Mouse (Mus musculus): ENCODE data around the gene Cwc22. TPM values are rescaled to one million over a fixed set of nuclear protein-coding genes. Genes with fewer than 3 reads are reported as not detected.

The Cwc22 gene
- polyA plus RNA-seq, 1 experiment from 2014 or later: 31.4 TPM

DNA sequence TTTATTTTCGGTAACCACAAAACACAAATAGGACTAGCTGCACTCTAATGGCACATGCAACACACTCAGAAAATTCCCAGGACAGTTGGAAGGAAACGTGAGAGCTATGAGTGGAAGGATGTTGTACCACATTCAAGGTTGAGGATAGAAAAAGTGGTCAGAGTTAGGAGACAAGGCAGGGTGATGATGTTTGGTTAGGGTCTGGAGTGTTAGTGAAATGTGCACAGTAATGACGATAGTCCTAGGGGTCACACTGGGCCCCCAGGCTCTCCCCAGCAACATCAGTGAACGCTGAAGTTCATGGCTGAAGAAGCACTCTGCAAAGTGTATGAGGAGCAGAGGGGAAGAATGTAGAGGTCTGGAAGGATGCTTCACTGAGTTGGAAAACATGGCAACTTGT, 53.6 kb downstream of the Cwc22 start:
- WGBS: 87% methylated on average over 4 of the region's 4 CpGs
- ATAC-seq (ENCODE audit: borderline replicate concordance, extremely low read depth, low FRiP score, low TSS enrichment): no peak

DNA sequence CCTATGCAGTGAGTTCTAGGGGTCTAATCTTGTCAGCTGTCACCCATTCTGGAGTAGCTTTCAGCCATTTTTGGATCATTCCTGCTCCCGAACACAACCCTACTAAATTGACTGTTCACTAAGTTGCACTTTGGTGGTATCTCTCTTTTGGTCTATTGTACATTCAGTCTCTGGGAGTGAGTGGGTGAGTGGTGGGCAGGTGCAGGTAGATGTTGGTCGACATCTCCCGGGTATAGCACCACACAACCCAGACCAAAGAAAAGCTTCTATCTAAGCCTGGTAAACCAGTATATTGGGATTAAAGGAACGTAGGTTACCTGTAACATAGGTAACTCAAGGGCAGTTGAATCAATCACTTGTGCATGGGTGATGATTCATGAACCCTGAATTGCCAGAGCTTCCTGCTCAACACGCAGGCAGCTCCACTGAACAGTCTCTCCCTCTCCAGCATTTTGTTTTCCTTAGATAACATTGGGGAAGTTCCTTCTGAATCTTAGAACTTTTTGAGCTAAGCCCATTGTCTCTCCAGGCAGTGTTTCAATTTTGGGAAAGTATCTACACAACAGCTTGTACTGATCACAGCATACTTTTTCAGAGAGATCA, 55.2 kb downstream of the Cwc22 start:
- 97% methylated on average over 5 of the region's 5 CpGs for WGBS
- ATAC-seq (ENCODE audit: borderline replicate concordance, extremely low read depth, low FRiP score, low TSS enrichment): no peak
- Histone ChIP-seq H3K9ac (no peak overlapping the region), H3K4me2 (no peak overlapping the region), H3K36me3 (peaks cover 26% of the 10 kb centered on the region; the same call in 1 of the 2 replicates), H3K27me3 (no peaks in the 10 kb centered on the region), H3K27ac (no peak overlapping the region), H3K9me3 (no peaks in the 10 kb centered on the region), H3K4me3 (no peak overlapping the region), H3K4me1 (no peaks in the 10 kb centered on the region)

More for the DNA sequence above, 53.6 kb downstream of the Cwc22 start:
- no peaks in the 10 kb centered on the region for H3K4me1 ChIP-seq
- no peaks in the 10 kb centered on the region for H3K9me3 ChIP-seq
- no peak overlapping the region for H3K9ac ChIP-seq
- H3K27ac ChIP-seq: no peak overlapping the region
- H3K4me2 ChIP-seq: no peak overlapping the region
- peaks cover 35% of the 10 kb centered on the region for H3K36me3 ChIP-seq
- no peak overlapping the region for H3K4me3 ChIP-seq
- no peaks in the 10 kb centered on the region for H3K27me3 ChIP-seq

DNA sequence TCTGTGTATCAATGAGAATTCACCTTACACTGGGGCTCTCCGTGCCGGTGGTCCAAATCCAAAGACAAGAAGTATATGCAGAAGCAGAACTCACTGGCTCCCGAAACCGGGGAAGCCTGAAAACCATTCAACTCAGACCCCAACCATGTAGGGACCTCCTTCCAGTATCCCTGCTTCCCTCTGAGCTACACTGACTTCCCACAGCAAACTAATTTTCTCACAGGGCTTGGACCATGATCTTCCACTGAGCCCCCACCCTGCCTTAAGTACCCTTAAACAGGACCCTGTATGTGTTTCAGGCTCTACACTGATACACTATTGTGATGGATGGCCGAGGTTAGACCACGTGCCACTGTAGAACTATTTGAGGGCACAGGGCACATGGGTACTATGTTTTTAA, 56.2 kb downstream of the Cwc22 start:
- Histone ChIP-seq H3K36me3 (peaks cover 21% of the 10 kb centered on the region; the same call in 1 of the 2 replicates), H3K9me3 (no peaks in the 10 kb centered on the region), H3K4me1 (no peaks in the 10 kb centered on the region), H3K4me2 (no peak overlapping the region), H3K9ac (no peak overlapping the region), H3K4me3 (no peak overlapping the region), H3K27me3 (no peaks in the 10 kb centered on the region), H3K27ac (no peak overlapping the region)
- WGBS: 91% methylated on average over 6 of the region's 6 CpGs
- no peak for ATAC-seq (ENCODE audit: borderline replicate concordance, extremely low read depth, low FRiP score, low TSS enrichment)

DNA sequence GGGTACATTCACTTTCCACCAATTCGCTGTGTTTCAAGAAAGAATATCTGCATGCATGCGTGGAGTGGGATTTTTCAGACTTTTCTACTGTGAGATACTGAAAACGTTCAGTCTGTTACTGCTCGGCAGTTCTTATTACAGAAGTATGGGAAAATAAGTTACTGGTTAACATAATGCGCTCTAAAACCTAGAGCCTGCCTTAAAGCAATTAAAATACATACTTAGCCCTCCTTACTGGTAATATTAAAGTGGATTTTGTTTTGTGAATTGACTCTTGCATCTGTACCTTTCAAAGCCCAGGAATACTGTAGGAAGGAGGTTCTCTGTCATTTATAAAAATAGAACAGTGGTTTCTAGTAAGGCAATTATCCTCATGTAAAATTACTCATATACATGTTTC, 56.8 kb downstream of the Cwc22 start:
- no peak for ATAC-seq (ENCODE audit: borderline replicate concordance, extremely low read depth, low FRiP score, low TSS enrichment)

DNA sequence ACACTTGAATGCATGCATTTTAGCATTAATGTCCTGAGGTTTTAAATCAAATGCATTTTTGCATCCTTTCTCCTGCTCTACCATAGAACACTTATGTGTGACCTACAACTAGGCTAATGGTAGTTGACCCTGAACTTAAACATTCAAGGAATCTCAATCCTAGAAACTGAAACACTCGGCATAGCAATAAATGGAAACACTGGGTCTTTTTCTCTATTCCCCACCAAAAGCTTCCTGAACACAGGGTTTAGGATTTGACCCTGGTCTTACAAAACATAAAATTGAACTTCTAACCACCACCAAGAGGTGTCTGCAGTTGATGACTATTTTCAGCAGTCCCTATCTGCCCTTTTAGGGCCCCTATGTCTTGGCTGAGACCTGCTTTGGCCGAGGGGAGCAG, 57.3 kb downstream of the Cwc22 start:
- Histone ChIP-seq H3K27me3 (no peaks in the 10 kb centered on the region), H3K9me3 (no peaks in the 10 kb centered on the region), H3K4me2 (no peak overlapping the region), H3K36me3 (peaks cover 13% of the 10 kb centered on the region; the same call in 1 of the 2 replicates), H3K9ac (no peak overlapping the region), H3K4me3 (no peak overlapping the region), H3K27ac (no peak overlapping the region), H3K4me1 (no peaks in the 10 kb centered on the region)
- no peak for ATAC-seq (ENCODE audit: borderline replicate concordance, extremely low read depth, low FRiP score, low TSS enrichment)
- WGBS: 74% methylated on average over 2 of the region's 2 CpGs

More for the DNA sequence above, 56.8 kb downstream of the Cwc22 start:
- H3K27ac ChIP-seq: no peak overlapping the region
- 87% methylated on average over 5 of the region's 5 CpGs for WGBS
- H3K27me3 ChIP-seq: no peaks in the 10 kb centered on the region
- H3K4me3 ChIP-seq: no peak overlapping the region
- no peak overlapping the region for H3K4me2 ChIP-seq
- peaks cover 16% of the 10 kb centered on the region; the same call in 1 of the 2 replicates for H3K36me3 ChIP-seq
- H3K9ac ChIP-seq: no peak overlapping the region
- H3K9me3 ChIP-seq: no peaks in the 10 kb centered on the region
- no peaks in the 10 kb centered on the region for H3K4me1 ChIP-seq

DNA sequence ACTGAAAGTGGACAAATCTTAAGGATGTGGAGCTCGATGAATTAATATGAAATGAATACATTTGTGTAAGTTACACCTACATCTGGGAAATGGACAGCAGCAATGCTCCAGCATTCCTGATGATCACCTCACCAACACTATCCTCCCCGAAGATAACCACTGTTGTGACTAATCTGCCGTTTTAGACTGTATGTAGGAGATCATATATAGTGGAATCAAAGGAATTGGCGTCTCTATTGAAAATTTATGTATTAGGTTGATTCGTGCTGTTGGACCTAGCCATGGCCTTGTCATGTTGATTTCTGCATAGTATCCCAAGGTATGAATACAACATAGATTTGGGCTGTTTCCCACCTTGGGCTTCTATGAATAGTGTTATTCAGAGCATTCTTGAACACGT, 58.1 kb downstream of the Cwc22 start:
- no peaks in the 10 kb centered on the region for H3K27me3 ChIP-seq
- no peak overlapping the region for H3K9ac ChIP-seq
- H3K27ac ChIP-seq: no peak overlapping the region
- no peak overlapping the region for H3K4me3 ChIP-seq
- ATAC-seq (ENCODE audit: borderline replicate concordance, extremely low read depth, low FRiP score, low TSS enrichment): no peak
- H3K4me2 ChIP-seq: no peak overlapping the region
- peaks cover 5% of the 10 kb centered on the region; the same call in 1 of the 2 replicates for H3K36me3 ChIP-seq
- 85% methylated on average over 6 of the region's 6 CpGs for WGBS
- H3K4me1 ChIP-seq: no peaks in the 10 kb centered on the region
- H3K9me3 ChIP-seq: no peaks in the 10 kb centered on the region

DNA sequence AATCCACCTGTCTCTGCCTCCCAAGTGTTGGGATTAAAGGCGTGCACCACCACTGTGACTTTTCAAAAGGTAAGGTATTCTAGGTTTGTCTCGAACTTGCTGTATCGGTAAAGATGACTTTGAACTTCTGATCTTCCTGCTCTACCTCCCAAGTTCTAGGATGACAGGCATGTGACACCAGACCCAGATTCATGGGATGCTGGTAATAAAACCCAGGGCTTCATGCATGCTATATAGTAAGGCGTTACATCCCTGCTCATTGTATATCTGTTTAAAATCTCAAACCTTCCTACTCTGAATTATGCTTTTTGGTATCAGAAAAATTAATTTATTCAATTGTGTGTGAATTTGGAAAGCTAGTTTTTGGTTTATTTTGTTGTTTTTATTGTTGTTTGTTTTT, 59.0 kb downstream of the Cwc22 start:
- H3K9me3 ChIP-seq: no peaks in the 10 kb centered on the region
- no peaks in the 10 kb centered on the region for H3K27me3 ChIP-seq
- no peaks in the 10 kb centered on the region for H3K36me3 ChIP-seq
- ATAC-seq (ENCODE audit: borderline replicate concordance, extremely low read depth, low FRiP score, low TSS enrichment): no peak
- no peaks in the 10 kb centered on the region for H3K4me1 ChIP-seq
- H3K9ac ChIP-seq: no peak overlapping the region
- WGBS: 89% methylated on average over 4 of the region's 4 CpGs
- no peak overlapping the region for H3K27ac ChIP-seq
- no peak overlapping the region for H3K4me3 ChIP-seq
- H3K4me2 ChIP-seq: no peak overlapping the region

DNA sequence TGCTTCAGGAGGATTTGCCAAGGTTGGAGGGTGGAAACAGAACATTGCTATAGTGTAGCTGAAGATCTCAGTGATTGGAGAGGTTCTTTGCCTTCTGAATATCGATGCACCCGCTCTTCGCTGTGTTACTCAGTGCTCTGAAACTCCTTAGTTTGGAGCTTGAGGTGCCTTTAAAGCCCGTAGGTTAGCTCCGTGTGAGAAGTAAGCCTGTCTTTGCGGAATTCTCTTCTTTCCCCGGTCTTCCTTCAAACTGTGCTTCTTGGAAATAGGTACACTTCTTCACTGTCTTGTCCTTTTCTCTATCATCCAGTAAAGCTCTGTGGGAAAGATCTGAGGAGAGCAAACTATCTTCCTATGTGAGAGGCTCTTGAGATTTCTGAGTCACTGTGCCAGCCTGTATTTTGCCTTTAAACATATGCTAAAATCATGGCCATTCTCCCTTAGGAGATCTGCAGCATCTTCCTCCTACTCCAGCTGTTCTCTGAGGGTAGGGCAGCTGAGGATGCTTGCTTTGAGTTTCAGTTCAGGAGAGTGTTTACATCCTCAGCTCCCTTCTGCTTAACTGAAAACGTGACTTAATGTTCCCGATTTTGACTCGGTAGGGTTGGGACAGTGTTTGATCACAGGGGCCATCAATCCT, 60.6 kb downstream of the Cwc22 start:
- H3K9me3 ChIP-seq: no peaks in the 10 kb centered on the region
- no peak overlapping the region for H3K4me2 ChIP-seq
- ATAC-seq (ENCODE audit: borderline replicate concordance, extremely low read depth, low FRiP score, low TSS enrichment): no peak
- no peaks in the 10 kb centered on the region for H3K27me3 ChIP-seq
- no peak overlapping the region for H3K27ac ChIP-seq
- no peak overlapping the region for H3K9ac ChIP-seq
- H3K4me3 ChIP-seq: no peak overlapping the region
- H3K36me3 ChIP-seq: no peaks in the 10 kb centered on the region
- WGBS: 74% methylated on average over 10 of the region's 10 CpGs
- no peaks in the 10 kb centered on the region for H3K4me1 ChIP-seq

DNA sequence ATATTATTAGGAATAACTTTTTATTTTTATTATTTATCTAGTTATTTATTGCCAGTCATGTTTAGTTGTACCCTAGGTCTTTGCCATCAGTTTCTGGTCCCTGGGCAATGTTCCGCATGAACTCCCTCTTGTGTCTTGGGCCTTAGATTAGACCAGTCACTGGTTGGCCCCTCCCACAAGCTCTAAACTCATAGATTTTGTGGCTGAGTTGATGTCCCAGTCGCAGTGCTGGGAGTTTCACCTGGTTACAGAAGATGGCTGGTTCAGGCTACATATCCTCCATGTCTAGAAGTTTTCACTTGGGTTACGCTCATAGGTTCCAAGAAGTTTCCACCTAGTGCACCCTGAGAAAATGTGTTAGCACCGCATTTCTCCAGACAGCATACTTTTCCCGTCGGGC, 61.1 kb downstream of the Cwc22 start:
- no peak overlapping the region for H3K27ac ChIP-seq
- H3K4me1 ChIP-seq: no peaks in the 10 kb centered on the region
- H3K9ac ChIP-seq: no peak overlapping the region
- H3K36me3 ChIP-seq: no peaks in the 10 kb centered on the region
- H3K9me3 ChIP-seq: no peaks in the 10 kb centered on the region
- no peak overlapping the region for H3K4me2 ChIP-seq
- H3K27me3 ChIP-seq: no peaks in the 10 kb centered on the region
- ATAC-seq (ENCODE audit: borderline replicate concordance, extremely low read depth, low FRiP score, low TSS enrichment): no peak
- 87% methylated on average over 6 of the region's 6 CpGs for WGBS
- H3K4me3 ChIP-seq: no peak overlapping the region

DNA sequence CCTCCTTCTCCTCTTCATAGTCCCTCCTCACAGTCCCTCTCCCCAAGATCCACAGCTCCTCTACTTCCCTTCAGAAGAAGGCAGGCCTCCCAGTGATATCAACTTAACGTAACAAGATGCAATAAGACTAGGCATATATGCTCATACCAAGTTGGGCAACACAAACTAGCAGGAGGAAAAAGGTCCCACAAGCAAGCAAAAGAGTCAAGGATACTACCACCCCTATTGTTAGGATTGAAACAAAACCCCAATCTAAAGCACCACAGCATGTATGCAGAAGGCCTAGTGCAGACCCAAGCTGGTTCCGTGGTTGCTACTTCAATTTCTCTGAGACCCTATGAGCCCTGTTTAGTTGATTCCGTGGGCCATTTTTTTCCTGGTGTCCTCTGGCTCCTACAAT, 61.7 kb downstream of the Cwc22 start:
- no peaks in the 10 kb centered on the region for H3K9me3 ChIP-seq
- no peak overlapping the region for H3K4me3 ChIP-seq
- no peak for ATAC-seq (ENCODE audit: borderline replicate concordance, extremely low read depth, low FRiP score, low TSS enrichment)
- no peak overlapping the region for H3K9ac ChIP-seq
- no peaks in the 10 kb centered on the region for H3K27me3 ChIP-seq
- WGBS: 96% methylated on average over 3 of the region's 3 CpGs
- H3K4me1 ChIP-seq: no peaks in the 10 kb centered on the region
- H3K36me3 ChIP-seq: no peaks in the 10 kb centered on the region
- H3K27ac ChIP-seq: no peak overlapping the region
- H3K4me2 ChIP-seq: no peak overlapping the region

DNA sequence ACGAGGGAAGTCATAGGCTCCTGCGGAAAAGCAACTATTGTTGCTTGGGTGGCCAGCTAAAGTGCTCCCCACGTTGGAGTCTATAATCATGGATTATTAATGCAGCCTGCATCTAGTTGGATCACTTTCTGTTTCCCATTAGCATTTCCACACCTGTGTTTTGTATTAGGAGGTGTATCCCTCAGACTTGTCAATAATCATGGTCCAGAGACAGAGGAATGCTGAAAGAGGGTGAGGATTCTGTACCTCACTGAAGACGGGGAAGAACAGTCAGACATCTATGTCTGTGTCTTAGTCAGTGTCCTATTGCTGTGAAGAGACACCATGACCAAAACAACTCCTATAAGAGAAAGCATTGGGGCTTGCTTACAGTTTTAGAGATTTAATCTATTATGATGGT, 63.2 kb downstream of the Cwc22 start:
- ATAC-seq (ENCODE audit: borderline replicate concordance, extremely low read depth, low FRiP score, low TSS enrichment): no peak
- no peaks in the 10 kb centered on the region for H3K4me1 ChIP-seq
- no peaks in the 10 kb centered on the region for H3K36me3 ChIP-seq
- 84% methylated on average over 4 of the region's 4 CpGs for WGBS
- no peak overlapping the region for H3K9ac ChIP-seq
- H3K9me3 ChIP-seq: no peaks in the 10 kb centered on the region
- H3K4me3 ChIP-seq: no peak overlapping the region
- no peak overlapping the region for H3K27ac ChIP-seq
- H3K27me3 ChIP-seq: no peaks in the 10 kb centered on the region
- no peak overlapping the region for H3K4me2 ChIP-seq

DNA sequence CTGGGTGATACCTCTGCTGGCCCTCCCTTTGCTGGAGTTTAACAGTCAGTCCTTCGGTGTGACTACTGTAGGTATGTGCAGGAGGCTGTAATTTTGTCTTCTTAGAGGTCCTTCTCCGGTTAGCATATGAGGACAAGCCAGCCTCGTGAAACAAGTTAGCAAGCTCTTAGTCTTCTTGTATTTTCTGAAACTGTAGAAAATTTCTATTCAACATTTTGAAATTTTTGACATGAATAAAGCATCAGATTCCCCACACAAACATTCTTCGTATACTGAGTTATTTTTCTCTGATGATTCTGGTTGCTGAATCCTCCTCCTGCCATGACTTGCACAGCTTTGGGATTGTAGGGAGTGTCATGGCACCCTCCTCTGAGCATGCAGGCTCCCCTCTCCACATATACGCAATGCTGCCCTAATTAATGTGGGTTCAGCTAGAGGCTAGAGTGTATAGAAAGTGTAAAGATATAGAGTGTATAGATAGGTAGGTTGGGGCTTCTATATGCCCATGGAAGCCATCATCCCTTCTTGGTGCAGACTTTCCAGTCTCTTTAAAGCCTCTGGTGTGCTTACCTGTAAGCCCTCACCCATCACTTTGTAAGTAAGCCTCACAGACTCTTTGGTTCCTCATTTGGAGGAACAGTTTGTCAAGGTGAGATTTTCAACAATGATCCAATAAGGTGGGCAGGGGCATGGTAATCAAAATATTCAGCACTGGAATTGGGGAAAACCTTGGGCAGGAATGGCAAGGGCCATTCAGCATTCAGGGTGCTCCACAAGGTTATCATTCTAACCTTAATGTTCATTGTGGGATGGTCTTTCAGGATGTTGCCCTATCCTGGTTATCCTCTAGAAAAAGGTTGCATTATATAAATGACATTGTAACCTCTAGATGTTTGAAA, 64.6 kb downstream of the Cwc22 start:
- H3K9me3 ChIP-seq: no peaks in the 10 kb centered on the region
- H3K27me3 ChIP-seq: no peaks in the 10 kb centered on the region
- 77% methylated on average over 5 of the region's 5 CpGs for WGBS
- H3K4me1 ChIP-seq: no peaks in the 10 kb centered on the region
- no peak overlapping the region for H3K4me2 ChIP-seq
- no peak overlapping the region for H3K4me3 ChIP-seq
- no peaks in the 10 kb centered on the region for H3K36me3 ChIP-seq
- ATAC-seq (ENCODE audit: borderline replicate concordance, extremely low read depth, low FRiP score, low TSS enrichment): no peak
- H3K9ac ChIP-seq: no peak overlapping the region
- no peak overlapping the region for H3K27ac ChIP-seq

Data from lung, embryonic 15.5 days (tissue).